ENCODE assay signal across 26 mouse cellular contexts in genomic region chr4:134080674-134081073, GRCm38 (mm10). TPM values are rescaled to one million over a fixed set of nuclear protein-coding genes. Genes with fewer than 3 reads are reported as not detected.
DNase-seq lines count a peak whose midpoint lies in the region; ATAC-seq and TF ChIP-seq lines count a peak whose summit lies in the region.
"Had no signal": no experiment of that assay in that cellular context is flagged by ENCODE, and none has a peak within 500 bp of the region (broad histone marks: within the 10 kb centered on the region; RNA-seq: fewer than 3 reads in every experiment).

No protein-coding gene starts in this region.

- no peaks in the 10 kb centered on the region for H3K36me3 ChIP-seq in midbrain, embryonic 11.5 days (ENCODE audit: control insufficient read depth, insufficient read depth, low read length)
- H3K36me3 ChIP-seq in midbrain, embryonic 10.5 days = no peaks in the 10 kb centered on the region
- H3K36me3 ChIP-seq in ES-Bruce4 (ENCODE audit: control insufficient read depth, insufficient read depth, low read length, poor library complexity, severe bottlenecking) = no peaks in the 10 kb centered on the region
- H3K36me3 ChIP-seq: embryonic facial prominence, embryonic 13.5 days; embryonic facial prominence, embryonic 15.5 days; forebrain, embryonic 12.5 days; G1E had no signal

- no peak overlapping the region for H3K9ac ChIP-seq in midbrain, embryonic 11.5 days (ENCODE audit: low read length)
- peak overlapping the region; percentile 34; the same call in 1 of the 2 replicates for H3K9ac ChIP-seq in ES-Bruce4 (ENCODE audit: low read depth, poor library complexity, severe bottlenecking)
- H3K9ac ChIP-seq: embryonic facial prominence, embryonic 13.5 days; embryonic facial prominence, embryonic 15.5 days; forebrain, embryonic 12.5 days had no signal

- H3K4me1 ChIP-seq in midbrain, embryonic 11.5 days (ENCODE audit: control insufficient read depth, insufficient read depth, low read length) = peaks cover 6% of the 10 kb centered on the region
- peaks cover 28% of the 10 kb centered on the region for H3K4me1 ChIP-seq in midbrain, embryonic 10.5 days
- peaks cover 6% of the 10 kb centered on the region for H3K4me1 ChIP-seq in ES-Bruce4 (ENCODE audit: control insufficient read depth, insufficient read depth, low read length)

- no peak for TF ChIP-seq EP300 in ES-Bruce4 (IDR thresholded peaks at IDR 0.05; ENCODE audit: insufficient read depth, low read depth, low read length)

- no peak overlapping the region for H3K4me3 ChIP-seq in midbrain, embryonic 11.5 days (ENCODE audit: low read depth, low read length)
- H3K4me3 ChIP-seq in midbrain, embryonic 10.5 days = no peak overlapping the region
- no peak overlapping the region for H3K4me3 ChIP-seq in ES-Bruce4 (ENCODE audit: low read depth, low read length)
- H3K4me3 ChIP-seq: erythroblast, embryonic 14.5 days had no signal

- no peak for TF ChIP-seq POLR2A in ES-Bruce4 (IDR thresholded peaks at IDR 0.05; ENCODE audit: insufficient read depth, low read length)

- WGBS in midbrain, embryonic 11.5 days = 91% methylated on average over 4 of the region's 4 CpGs
- 81% methylated on average over 4 of the region's 4 CpGs for WGBS in midbrain, embryonic 10.5 days

- TF ChIP-seq CTCF in ES-Bruce4 (IDR thresholded peaks at IDR 0.05; ENCODE audit: low read depth, low read length) = no peak

- H3K27me3 ChIP-seq in midbrain, embryonic 11.5 days (ENCODE audit: control insufficient read depth, insufficient read depth, low read length) = peaks cover 9% of the 10 kb centered on the region; the same call in 1 of the 2 replicates
- H3K27me3 ChIP-seq in midbrain, embryonic 10.5 days (ENCODE audit: low read depth, poor library complexity, severe bottlenecking) = peaks cover 38% of the 10 kb centered on the region
- H3K27me3 ChIP-seq in ES-Bruce4 (ENCODE audit: control insufficient read depth, insufficient read depth, low read length, poor library complexity, severe bottlenecking) = no peaks in the 10 kb centered on the region
- H3K27me3 ChIP-seq: Patski had no signal

- no peak overlapping the region for H3K27ac ChIP-seq in midbrain, embryonic 11.5 days (ENCODE audit: low read depth, low read length)
- H3K27ac ChIP-seq in midbrain, embryonic 10.5 days (replicated peaks) = no peak overlapping the region
- H3K27ac ChIP-seq in ES-Bruce4 (ENCODE audit: insufficient read depth, low read length) = no peak overlapping the region
- H3K27ac ChIP-seq: embryonic facial prominence, embryonic 13.5 days; embryonic facial prominence, embryonic 15.5 days; forebrain, embryonic 12.5 days had no signal

- no peak overlapping the region for H3K4me2 ChIP-seq in midbrain, embryonic 11.5 days

- no peak for ATAC-seq in midbrain, embryonic 11.5 days (ENCODE audit: low FRiP score)
- ATAC-seq: activated CD4-positive, CD25-positive, alpha-beta regulatory T cell, adult 4 months; forebrain, embryonic 14.5 days; Patski had no signal

- H3K9me3 ChIP-seq in midbrain, embryonic 11.5 days (ENCODE audit: control insufficient read depth, low read length) = no peaks in the 10 kb centered on the region
- H3K9me3 ChIP-seq in midbrain, embryonic 10.5 days (replicated peaks) = no peaks in the 10 kb centered on the region
- H3K9me3 ChIP-seq in ES-Bruce4 (replicated peaks; ENCODE audit: control insufficient read depth, insufficient read depth, low read length, poor library complexity, severe bottlenecking) = peaks cover 5% of the 10 kb centered on the region; the same call in 1 of the 2 replicates
- H3K9me3 ChIP-seq: embryonic facial prominence, embryonic 15.5 days; forebrain, embryonic 12.5 days; G1E had no signal

- peak; percentile 72 for DNase-seq in midbrain, embryonic 11.5 days (ENCODE audit: low spot score, missing footprints)
- DNase-seq in midbrain, embryonic 10.5 days (ENCODE audit: low spot score) = no peak
- DNase-seq in embryo, embryonic 10.5 days (ENCODE audit: low spot score) = no peak
- no peak for DNase-seq in embryo, embryonic 11 days
- DNase-seq: adrenal gland, adult 8-10 months; adrenal gland, postnatal 14 days; cerebellum, adult 11 months; cerebellum, adult 18-20 months; cerebellum, adult 8-10 months; cerebellum, adult 9-11 months; cerebellum, postnatal 14 days; cerebellum, postnatal 36 days had no signal

RNA-seq across cellular contexts. Expression of gene Cd52, which starts 14.2 kb away (rescaled TPM):
- 4.3 and 4.7 TPM in 2 replicates for polyA plus RNA-seq in midbrain, embryonic 11.5 days (2014; fragmentation: Nextera tagmentation; extraction: Ambion mirVana)
- 5.1 TPM in 2 replicates for polyA plus RNA-seq in midbrain, embryonic 10.5 days (2016; fragmentation: Nextera tagmentation; extraction: Ambion mirVana)
- polyA plus RNA-seq in ES-Bruce4 (2011; ENCODE audit: insufficient read depth, insufficient read length, low read depth, missing spikeins) = not detected in 2 replicates
- polyA plus RNA-seq: C2C12, Patski had no signal

RNA-seq across cellular contexts. Expression of gene Crybg2, which starts 20.1 kb away (rescaled TPM):
- polyA plus RNA-seq in midbrain, embryonic 11.5 days (2014; fragmentation: Nextera tagmentation; extraction: Ambion mirVana) = 0.89 and 0.98 TPM in 2 replicates
- 2.0 TPM in 2 replicates for polyA plus RNA-seq in midbrain, embryonic 10.5 days (2016; fragmentation: Nextera tagmentation; extraction: Ambion mirVana)
- 19.2 and 26.1 TPM in 2 replicates for polyA plus RNA-seq in ES-Bruce4 (2011; ENCODE audit: insufficient read depth, insufficient read length, low read depth, missing spikeins)
- polyA plus RNA-seq: C2C12; erythroblast, embryonic 14.5 days had no signal

RNA-seq across cellular contexts. Expression of gene Ubxn11, which starts 21.7 kb away (rescaled TPM):
- polyA plus RNA-seq in midbrain, embryonic 11.5 days (2014; fragmentation: Nextera tagmentation; extraction: Ambion mirVana) = 3.0 and 4.7 TPM in 2 replicates
- polyA plus RNA-seq in midbrain, embryonic 10.5 days (2016; fragmentation: Nextera tagmentation; extraction: Ambion mirVana) = 4.8 and 6.5 TPM in 2 replicates
- 10.4 and 11.6 TPM in 2 replicates for polyA plus RNA-seq in ES-Bruce4 (2011; ENCODE audit: insufficient read depth, insufficient read length, low read depth, missing spikeins)

RNA-seq across cellular contexts. Expression of gene Zfp683, which starts 27.0 kb away (rescaled TPM):
- not detected in 2 replicates for polyA plus RNA-seq in midbrain, embryonic 11.5 days (2014; fragmentation: Nextera tagmentation; extraction: Ambion mirVana)
- not detected in 2 replicates for polyA plus RNA-seq in midbrain, embryonic 10.5 days (2016; fragmentation: Nextera tagmentation; extraction: Ambion mirVana)
- polyA plus RNA-seq in ES-Bruce4 (2011; ENCODE audit: insufficient read depth, insufficient read length, low read depth, missing spikeins) = not detected in 2 replicates
- polyA plus RNA-seq: brain, embryonic 14.5 days; C2C12; embryonic facial prominence, embryonic 11.5 days; embryonic facial prominence, embryonic 13.5 days; embryonic facial prominence, embryonic 15.5 days; erythroblast, embryonic 14.5 days; forebrain, embryonic 12.5 days; forebrain, embryonic 14.5 days; forebrain, embryonic 16.5 days; frontal cortex, adult 2 months; G1E; Patski had no signal

RNA-seq across cellular contexts. Expression of gene Sh3bgrl3, which starts 47.9 kb away (rescaled TPM):
- polyA plus RNA-seq in midbrain, embryonic 11.5 days (2014; fragmentation: Nextera tagmentation; extraction: Ambion mirVana) = 308 and 312 TPM in 2 replicates
- 302 and 324 TPM in 2 replicates for polyA plus RNA-seq in midbrain, embryonic 10.5 days (2016; fragmentation: Nextera tagmentation; extraction: Ambion mirVana)
- polyA plus RNA-seq in ES-Bruce4 (2011; ENCODE audit: insufficient read depth, insufficient read length, low read depth, missing spikeins) = 105 and 106 TPM in 2 replicates
